Mouse (Mus musculus): ENCODE results near the gene Grem1.

The Grem1 gene

GRCm38 (mm10) chr2:113758311-113759161 lies at the start of gene Grem1:
Gene Grem1 (minus strand): TSS chr2:113758646.
- no peak for DNase-seq

- DNase-seq, result no peak
These were observed 49.2 kb upstream of the Grem1 start for GRCm38 (mm10) chr2:113807640-113808039.

- DNase-seq, result no peak
These were observed 48.6 kb upstream of the Grem1 start for GRCm38 (mm10) chr2:113806851-113807577.

- DNase-seq, result no peak
These were observed 47.3 kb upstream of the Grem1 start for GRCm38 (mm10) chr2:113805765-113806164.

- no peak for DNase-seq
These were observed 45.3 kb upstream of the Grem1 start for GRCm38 (mm10) chr2:113803753-113804152.

GRCm38 (mm10) chr2:113800846-113801245 lies 42.4 kb upstream of the Grem1 start:
- DNase-seq, result no peak

GRCm38 (mm10) chr2:113798605-113799004 lies 40.2 kb upstream of the Grem1 start:
- DNase-seq, result no peak

GRCm38 (mm10) chr2:113795186-113795585 lies 36.7 kb upstream of the Grem1 start:
- DNase-seq, result no peak

- no peak for DNase-seq
These were observed 35.1 kb upstream of the Grem1 start for GRCm38 (mm10) chr2:113793521-113793920.

- DNase-seq, result no peak
These were observed 30.5 kb upstream of the Grem1 start for GRCm38 (mm10) chr2:113788821-113789387.

GRCm38 (mm10) chr2:113787882-113788281 lies 29.4 kb upstream of the Grem1 start:
- no peak for DNase-seq

- DNase-seq, result no peak
These were observed 26.4 kb upstream of the Grem1 start for GRCm38 (mm10) chr2:113784851-113785250.

- DNase-seq, result no peak
These were observed 23.1 kb upstream of the Grem1 start for GRCm38 (mm10) chr2:113781521-113781920.

GRCm38 (mm10) chr2:113781107-113781506 lies 22.7 kb upstream of the Grem1 start:
- DNase-seq, result peak; percentile 54

- peak; percentile 51 for DNase-seq
These were observed 20.9 kb upstream of the Grem1 start for GRCm38 (mm10) chr2:113779336-113779735.

GRCm38 (mm10) chr2:113778036-113778435 lies 19.6 kb upstream of the Grem1 start:
- DNase-seq, result no peak

GRCm38 (mm10) chr2:113776297-113776696 lies 17.9 kb upstream of the Grem1 start:
- no peak for DNase-seq

GRCm38 (mm10) chr2:113774150-113774805 lies 15.8 kb upstream of the Grem1 start:
- DNase-seq, result no peak

GRCm38 (mm10) chr2:113768541-113769303 lies 10.3 kb upstream of the Grem1 start:
- no peak for DNase-seq

- DNase-seq, result no peak
These were observed 7.4 kb upstream of the Grem1 start for GRCm38 (mm10) chr2:113765885-113766284.

- no peak for DNase-seq
These were observed 6.5 kb upstream of the Grem1 start for GRCm38 (mm10) chr2:113764968-113765367.

All from layer of hippocampus, adult 9-11 months (tissue).